Mouse (Mus musculus): ENCODE results near the gene Pax7. TPM values are rescaled to one million over a fixed set of nuclear protein-coding genes. Genes with fewer than 3 reads are reported as not detected.

Gene Pax7
- polyA plus RNA-seq, 1 experiment, result not detected

DNA sequence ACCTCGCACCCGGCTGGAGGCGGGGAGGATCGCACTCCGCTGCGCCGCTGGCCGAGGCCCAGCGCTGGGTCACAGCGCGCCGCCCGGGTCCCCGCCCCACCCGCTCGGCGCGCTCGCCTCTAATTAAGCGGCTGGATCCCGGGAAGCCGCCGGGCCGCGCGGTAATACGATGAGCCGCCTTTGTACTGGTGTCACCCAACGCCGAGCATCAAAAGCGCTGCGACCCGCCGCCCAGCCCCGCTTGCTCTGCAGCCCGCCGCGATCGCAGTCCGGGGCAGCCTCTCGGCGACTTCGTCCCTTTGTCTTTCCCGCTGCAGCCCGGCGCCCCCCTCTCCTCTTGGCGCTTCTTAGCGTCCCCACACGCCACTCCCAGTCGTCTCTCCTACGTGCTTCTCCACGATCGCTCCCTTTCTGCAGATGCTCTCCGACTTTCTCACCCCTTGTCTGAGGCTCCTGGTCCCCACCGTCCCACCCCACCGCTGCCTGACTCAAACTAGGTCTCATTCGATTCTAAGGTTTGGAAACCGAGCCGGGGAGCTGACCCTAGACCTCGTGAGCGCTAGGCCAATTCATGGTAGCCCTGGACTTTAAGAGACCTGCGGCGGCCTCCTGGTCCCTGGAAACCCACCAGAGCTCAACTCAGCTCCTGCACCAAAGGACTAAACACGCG, 11.7 kb downstream of the Pax7 start:
- no peak for TF ChIP-seq CTCF (IDR thresholded peaks at IDR 0.05; ENCODE audit: extremely low read depth, insufficient read length, insufficient replicate concordance, low read depth, low read length)
- no peak for TF ChIP-seq POLR2A (IDR thresholded peaks at IDR 0.05; ENCODE audit: low read depth, low read length)
- Histone ChIP-seq H3K4me1 (ENCODE audit: control insufficient read depth, insufficient read depth, insufficient read length, low read length) (no peaks in the 10 kb centered on the region), H3K4me3 (ENCODE audit: low read depth, low read length) (peak overlapping the region; percentile 3; the same call in 1 of the 2 replicates), H3K27me3 (ENCODE audit: control insufficient read depth, insufficient read depth, low read length) (peaks cover 67% of the 10 kb centered on the region), H3K27ac (ENCODE audit: insufficient read depth, low read depth, low read length) (no peak overlapping the region), H3K36me3 (ENCODE audit: control insufficient read depth, insufficient read depth, low read length) (no peaks in the 10 kb centered on the region)
- 3% methylated on average over 64 of the region's 65 CpGs for WGBS

- peaks cover 61% of the 10 kb centered on the region for H3K27me3 ChIP-seq (ENCODE audit: control insufficient read depth, insufficient read depth, low read length)
- no peaks in the 10 kb centered on the region for H3K4me1 ChIP-seq (ENCODE audit: control insufficient read depth, insufficient read depth, insufficient read length, low read length)
- TF ChIP-seq CTCF (IDR thresholded peaks at IDR 0.05; ENCODE audit: extremely low read depth, insufficient read length, insufficient replicate concordance, low read depth, low read length), result no peak
- TF ChIP-seq POLR2A (IDR thresholded peaks at IDR 0.05; ENCODE audit: low read depth, low read length), result no peak
- 4% methylated on average over 22 of the region's 22 CpGs for WGBS
- H3K4me3 ChIP-seq (ENCODE audit: low read depth, low read length), result peak overlapping the region; percentile 3; the same call in 1 of the 2 replicates
- no peak overlapping the region for H3K27ac ChIP-seq (ENCODE audit: insufficient read depth, low read depth, low read length)
- H3K36me3 ChIP-seq (ENCODE audit: control insufficient read depth, insufficient read depth, low read length), result no peaks in the 10 kb centered on the region
Measured at GRCm38 (mm10) chr4:139821071-139821470, 12.3 kb downstream of the Pax7 start.

GRCm38 (mm10) chr4:139819411-139820030, 13.8 kb downstream of the Pax7 start:
- H3K4me1 ChIP-seq (ENCODE audit: control insufficient read depth, insufficient read depth, insufficient read length, low read length), result no peaks in the 10 kb centered on the region
- H3K27ac ChIP-seq (ENCODE audit: insufficient read depth, low read depth, low read length), result no peak overlapping the region
- 3% methylated on average over 9 of the region's 9 CpGs for WGBS
- H3K4me3 ChIP-seq (ENCODE audit: low read depth, low read length), result no peak overlapping the region
- TF ChIP-seq CTCF (IDR thresholded peaks at IDR 0.05; ENCODE audit: extremely low read depth, insufficient read length, insufficient replicate concordance, low read depth, low read length), result no peak
- TF ChIP-seq POLR2A (IDR thresholded peaks at IDR 0.05; ENCODE audit: low read depth, low read length), result no peak
- peaks cover 46% of the 10 kb centered on the region for H3K27me3 ChIP-seq (ENCODE audit: control insufficient read depth, insufficient read depth, low read length)
- H3K36me3 ChIP-seq (ENCODE audit: control insufficient read depth, insufficient read depth, low read length), result no peaks in the 10 kb centered on the region

- H3K36me3 ChIP-seq (ENCODE audit: control insufficient read depth, insufficient read depth, low read length), result no peaks in the 10 kb centered on the region
- no peak overlapping the region for H3K27ac ChIP-seq (ENCODE audit: insufficient read depth, low read depth, low read length)
- H3K4me1 ChIP-seq (ENCODE audit: control insufficient read depth, insufficient read depth, insufficient read length, low read length), result no peaks in the 10 kb centered on the region
- H3K27me3 ChIP-seq (ENCODE audit: control insufficient read depth, insufficient read depth, low read length), result peaks cover 33% of the 10 kb centered on the region
- 25% methylated on average over 7 of the region's 7 CpGs for WGBS
- H3K4me3 ChIP-seq (ENCODE audit: low read depth, low read length), result no peak overlapping the region
- TF ChIP-seq POLR2A (IDR thresholded peaks at IDR 0.05; ENCODE audit: low read depth, low read length) (no peak), CTCF (IDR thresholded peaks at IDR 0.05; ENCODE audit: extremely low read depth, insufficient read length, insufficient replicate concordance, low read depth, low read length) (no peak)
Measured at GRCm38 (mm10) chr4:139818163-139818562, 15.2 kb downstream of the Pax7 start.

- Histone ChIP-seq H3K27ac (ENCODE audit: insufficient read depth, low read depth, low read length) (no peak overlapping the region), H3K27me3 (ENCODE audit: control insufficient read depth, insufficient read depth, low read length) (peaks cover 13% of the 10 kb centered on the region; the same call in 1 of the 2 replicates), H3K4me3 (ENCODE audit: low read depth, low read length) (no peak overlapping the region), H3K4me1 (ENCODE audit: control insufficient read depth, insufficient read depth, insufficient read length, low read length) (no peaks in the 10 kb centered on the region), H3K36me3 (ENCODE audit: control insufficient read depth, insufficient read depth, low read length) (no peaks in the 10 kb centered on the region)
- WGBS, result 14% methylated on average over 9 of the region's 9 CpGs
- TF ChIP-seq CTCF (IDR thresholded peaks at IDR 0.05; ENCODE audit: extremely low read depth, insufficient read length, insufficient replicate concordance, low read depth, low read length), result no peak
- no peak for TF ChIP-seq POLR2A (IDR thresholded peaks at IDR 0.05; ENCODE audit: low read depth, low read length)
Measured at GRCm38 (mm10) chr4:139813371-139813960, 19.9 kb downstream of the Pax7 start.

- Histone ChIP-seq H3K27ac (ENCODE audit: insufficient read depth, low read depth, low read length) (no peak overlapping the region), H3K4me3 (ENCODE audit: low read depth, low read length) (no peak overlapping the region), H3K36me3 (ENCODE audit: control insufficient read depth, insufficient read depth, low read length) (no peaks in the 10 kb centered on the region), H3K4me1 (ENCODE audit: control insufficient read depth, insufficient read depth, insufficient read length, low read length) (no peaks in the 10 kb centered on the region), H3K27me3 (ENCODE audit: control insufficient read depth, insufficient read depth, low read length) (peaks cover 13% of the 10 kb centered on the region; the same call in 1 of the 2 replicates)
- WGBS, result 52% methylated on average over 4 of the region's 4 CpGs
- TF ChIP-seq POLR2A (IDR thresholded peaks at IDR 0.05; ENCODE audit: low read depth, low read length) (no peak), CTCF (IDR thresholded peaks at IDR 0.05; ENCODE audit: extremely low read depth, insufficient read length, insufficient replicate concordance, low read depth, low read length) (no peak)
Measured at GRCm38 (mm10) chr4:139811901-139812300, 21.4 kb downstream of the Pax7 start.

GRCm38 (mm10) chr4:139811475-139811874, 21.9 kb downstream of the Pax7 start:
- Histone ChIP-seq H3K4me3 (ENCODE audit: low read depth, low read length) (no peak overlapping the region), H3K27me3 (ENCODE audit: control insufficient read depth, insufficient read depth, low read length) (peaks cover 13% of the 10 kb centered on the region; the same call in 1 of the 2 replicates), H3K4me1 (ENCODE audit: control insufficient read depth, insufficient read depth, insufficient read length, low read length) (no peaks in the 10 kb centered on the region), H3K36me3 (ENCODE audit: control insufficient read depth, insufficient read depth, low read length) (no peaks in the 10 kb centered on the region), H3K27ac (ENCODE audit: insufficient read depth, low read depth, low read length) (no peak overlapping the region)
- TF ChIP-seq CTCF (IDR thresholded peaks at IDR 0.05; ENCODE audit: extremely low read depth, insufficient read length, insufficient replicate concordance, low read depth, low read length) (no peak), POLR2A (IDR thresholded peaks at IDR 0.05; ENCODE audit: low read depth, low read length) (no peak)
- WGBS, result 40% methylated on average over 5 of the region's 5 CpGs
